Mouse (Mus musculus) right cerebral cortex, postnatal 25 days (tissue): ENCODE results near the gene Tecpr1.

Experiments
- DNase-seq: peaks from one replicate; pipeline ENCODE4 v3.0.0; 2022

The Tecpr1 gene

DNA sequence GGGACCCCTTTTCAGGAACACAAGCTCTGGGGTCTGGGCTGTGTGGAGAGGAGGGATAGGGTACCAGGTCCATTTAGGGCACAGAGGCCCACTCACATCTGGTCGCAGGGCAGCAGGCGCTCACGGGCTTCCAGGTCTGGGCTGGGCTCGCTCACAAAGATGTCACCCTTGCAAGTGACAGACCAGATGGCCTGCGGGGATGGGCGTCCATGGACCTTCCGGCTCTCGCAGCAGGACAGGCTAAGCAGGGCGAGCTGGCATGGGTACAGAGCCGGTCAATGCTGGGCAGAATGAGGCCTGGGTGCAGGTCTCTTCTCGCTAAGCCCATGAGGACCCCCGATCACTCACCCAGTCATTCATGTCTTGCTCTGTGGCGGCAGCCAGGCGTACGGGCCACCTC lies 17.3 kb downstream of the Tecpr1 start:
- no peak for DNase-seq

GRCm38 (mm10) chr5:144204911-144205310 lies 18.5 kb downstream of the Tecpr1 start:
- no peak for DNase-seq

- no peak for DNase-seq
Measured at GRCm38 (mm10) chr5:144204303-144204702, 19.1 kb downstream of the Tecpr1 start.

DNA sequence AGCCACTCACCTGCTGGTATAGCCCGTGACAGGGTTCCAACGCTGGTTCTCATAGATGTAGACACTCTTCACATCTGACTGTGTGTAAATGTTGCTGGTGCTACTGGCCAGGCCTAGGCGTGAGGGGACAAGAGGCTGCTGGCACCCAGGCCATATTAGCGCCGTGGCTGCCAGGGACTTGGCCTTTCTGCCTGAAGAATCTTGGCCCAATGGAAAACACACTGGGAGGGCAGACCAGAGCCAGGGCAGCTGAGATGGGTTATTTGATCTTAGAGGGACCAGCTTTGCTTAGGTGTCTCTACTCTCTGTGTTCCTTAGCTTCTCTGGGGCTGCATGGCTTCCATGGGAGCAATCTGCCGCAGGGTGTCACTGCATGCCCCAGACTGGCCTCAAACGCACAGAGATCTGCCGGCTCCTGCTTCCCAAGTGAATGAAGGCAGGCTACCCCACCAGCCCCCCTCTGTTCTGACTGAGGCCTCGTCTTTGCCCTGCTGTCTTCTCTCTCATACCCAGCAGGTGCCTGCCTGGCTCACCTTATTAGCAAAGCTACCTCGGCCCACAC lies 19.9 kb downstream of the Tecpr1 start:
- DNase-seq, result no peak

- DNase-seq, result no peak
Measured at GRCm38 (mm10) chr5:144202430-144202829, 21.0 kb downstream of the Tecpr1 start.

GRCm38 (mm10) chr5:144200616-144201015 lies 22.8 kb downstream of the Tecpr1 start:
- DNase-seq, result no peak

- DNase-seq, result no peak
Measured at GRCm38 (mm10) chr5:144195567-144195966, 27.8 kb downstream of the Tecpr1 start.

- DNase-seq, result no peak
Measured at GRCm38 (mm10) chr5:144194416-144194815, 29.0 kb downstream of the Tecpr1 start.

DNA sequence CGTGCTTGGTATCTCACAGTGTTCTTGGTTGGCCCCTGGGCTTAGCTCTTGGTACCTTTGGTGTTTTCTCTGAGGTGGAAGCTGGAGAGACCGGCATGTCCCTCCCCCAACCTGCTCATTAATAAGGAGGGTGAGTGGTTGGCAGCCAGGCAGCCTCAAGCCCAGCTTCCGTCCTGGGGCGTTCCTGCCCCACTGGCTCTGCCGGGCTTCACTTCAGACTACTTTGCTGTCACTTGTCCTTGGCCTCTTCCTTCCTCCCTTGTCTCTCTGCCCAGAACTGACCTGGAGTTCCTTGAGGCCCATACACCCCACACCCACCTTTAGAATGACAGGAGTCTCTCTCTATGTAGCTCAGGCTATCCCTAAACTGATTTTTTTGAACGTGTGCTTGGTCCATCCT lies 30.7 kb downstream of the Tecpr1 start:
- no peak for DNase-seq

- DNase-seq, result no peak
Measured at GRCm38 (mm10) chr5:144191026-144191425, 32.4 kb downstream of the Tecpr1 start.

- DNase-seq, result peak; percentile 34
Measured at GRCm38 (mm10) chr5:144189950-144190583, 33.3 kb downstream of the Tecpr1 start, which contains the start of gene Bhlha15. Bhlha15 (plus strand) TSS chr5:144190286.

- no peak for DNase-seq
Measured at GRCm38 (mm10) chr5:144189327-144189726, 34.1 kb downstream of the Tecpr1 start.

- DNase-seq, result no peak
Measured at GRCm38 (mm10) chr5:144188422-144188821, 35.0 kb downstream of the Tecpr1 start.

GRCm38 (mm10) chr5:144184350-144185045 lies 38.9 kb downstream of the Tecpr1 start:
- DNase-seq, result no peak

DNA sequence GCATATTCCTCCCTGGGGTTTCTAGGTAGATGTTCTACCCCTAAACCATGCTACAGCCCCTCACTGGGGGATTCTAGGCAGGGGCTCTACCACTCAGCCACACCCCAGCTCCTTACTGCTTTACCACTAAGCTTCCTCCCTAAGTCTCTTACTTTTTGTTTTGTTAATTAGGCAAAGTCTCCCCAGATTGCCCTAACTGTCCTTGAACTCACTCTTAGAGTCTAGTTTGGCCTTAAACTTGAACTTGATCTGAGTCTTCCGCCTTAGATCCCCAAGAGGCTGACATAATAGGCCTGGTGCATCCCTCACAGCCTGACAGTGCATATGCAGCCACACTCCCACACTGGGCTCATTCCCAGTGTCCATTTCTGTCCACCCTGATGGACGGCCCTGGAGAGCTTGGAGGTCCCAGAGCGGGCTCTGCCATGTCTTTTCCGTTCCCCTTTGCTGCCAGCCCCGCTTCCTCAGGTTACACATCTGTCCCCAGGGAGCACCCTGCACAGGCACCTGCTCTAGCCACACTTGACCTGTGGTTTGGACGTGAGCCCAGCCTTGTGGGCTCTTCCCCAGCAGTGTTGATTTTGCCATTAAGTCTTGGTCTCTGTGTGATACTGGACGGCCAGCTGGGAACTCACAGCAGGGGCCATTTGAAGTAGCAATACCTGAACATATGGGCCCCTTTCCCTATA lies 39.6 kb downstream of the Tecpr1 start:
- DNase-seq, result no peak

- no peak for DNase-seq
Measured at GRCm38 (mm10) chr5:144183248-144183559, 40.2 kb downstream of the Tecpr1 start.

DNA sequence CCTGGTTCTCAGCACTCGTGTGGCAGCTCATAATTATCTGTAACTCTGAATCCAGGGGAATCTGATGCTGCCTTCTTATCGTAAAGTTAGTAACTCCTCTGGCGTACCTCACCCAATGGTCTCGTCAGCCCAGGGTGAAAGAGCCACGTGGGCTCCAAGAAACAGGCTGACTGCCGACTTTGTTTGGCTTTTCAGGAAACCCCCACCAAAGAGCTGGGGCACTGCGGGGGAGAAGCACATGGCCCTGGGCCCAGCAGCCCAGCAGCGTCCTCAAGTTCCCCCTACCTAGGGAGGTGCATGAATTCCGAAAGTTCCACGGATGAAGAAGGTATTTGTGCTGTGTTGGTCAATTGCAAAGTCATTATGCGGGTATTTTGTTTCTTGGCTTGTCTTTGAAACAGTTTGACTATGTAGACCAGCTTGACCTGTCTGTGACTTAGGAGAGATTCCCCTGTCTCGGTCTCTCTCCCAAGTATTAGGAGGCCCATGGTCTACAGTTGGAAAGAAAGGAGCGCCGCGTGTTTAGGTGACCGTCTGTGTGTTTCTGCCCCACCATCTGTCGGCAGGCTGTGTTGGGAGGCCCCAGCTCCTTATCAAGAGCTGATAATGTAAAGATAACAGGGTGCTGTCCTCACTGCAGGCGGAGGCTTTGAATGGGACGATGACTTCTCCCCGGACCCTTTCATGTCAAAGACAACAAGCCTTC lies 40.7 kb downstream of the Tecpr1 start:
- no peak for DNase-seq

- no peak for DNase-seq
Measured at GRCm38 (mm10) chr5:144181249-144181648, 42.2 kb downstream of the Tecpr1 start.

DNA sequence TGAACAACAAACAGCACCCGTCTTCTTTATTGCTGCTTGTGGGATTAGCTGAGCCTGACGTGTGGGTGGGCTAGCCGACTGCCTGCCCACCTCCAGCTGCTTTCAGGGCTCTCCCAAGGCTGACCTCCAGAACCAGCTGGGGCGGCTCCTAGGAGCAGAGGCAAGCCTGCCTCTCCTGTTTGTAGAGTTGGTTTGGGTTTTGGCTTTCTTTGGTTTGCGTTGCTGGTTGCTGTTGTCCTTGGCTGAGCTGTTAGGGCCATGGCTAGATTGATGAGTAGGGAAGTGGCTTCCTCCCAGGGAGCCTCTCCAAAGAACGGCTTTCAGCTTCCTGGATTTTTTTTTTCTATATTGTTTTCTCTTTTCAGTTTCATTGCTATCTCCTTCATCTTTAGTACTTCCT lies 45.2 kb downstream of the Tecpr1 start:
- no peak for DNase-seq

DNA sequence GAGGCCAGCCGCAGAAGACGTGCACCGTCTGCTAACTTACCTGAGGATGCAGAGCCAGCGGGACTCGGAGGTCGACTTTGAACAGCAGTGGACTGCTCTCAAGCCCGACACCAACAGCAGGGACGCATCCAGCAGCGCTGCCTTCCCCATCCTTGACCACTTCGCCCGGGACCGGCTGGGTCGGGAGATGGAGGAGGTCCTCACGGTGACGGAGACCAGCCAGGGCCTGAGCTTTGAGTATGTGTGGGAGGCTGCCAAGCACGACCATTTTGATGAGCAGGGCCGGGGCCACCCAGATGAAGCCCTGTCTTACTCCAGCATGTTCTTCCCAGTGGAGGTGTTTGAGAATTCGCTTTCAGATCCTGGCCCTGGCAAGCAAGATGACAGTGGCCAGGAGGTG lies 49.8 kb downstream of the Tecpr1 start:
- DNase-seq, result no peak

GRCm38 (mm10) chr5:144169275-144169975 lies 54.0 kb downstream of the Tecpr1 start:
- no peak for DNase-seq

GRCm38 (mm10) chr5:144165756-144166155 lies 57.7 kb downstream of the Tecpr1 start:
- no peak for DNase-seq
